In genomic region chr19:44287415-44288110, GRCm38 (mm10) we compare ENCODE assay signal across 23 mouse cellular contexts. TPM values are rescaled to one million over a fixed set of nuclear protein-coding genes. Genes with fewer than 3 reads are reported as not detected.
DNase-seq lines count a peak whose midpoint lies in the region; ATAC-seq and TF ChIP-seq lines count a peak whose summit lies in the region.
"Had no signal": no experiment of that assay in that cellular context is flagged by ENCODE, and none has a peak within 500 bp of the region (broad histone marks: within the 10 kb centered on the region; RNA-seq: fewer than 3 reads in every experiment).

No protein-coding gene starts in this region.

- intact Hi-C loops in heart, postnatal 10 days (cut with DNase I): no loop called here

- peak overlapping the region; percentile 38 for H3K4me2 ChIP-seq in heart, embryonic 12.5 days
- no peak overlapping the region for H3K4me2 ChIP-seq in kidney, postnatal 0 days (ENCODE audit: low read length)
- H3K4me2 ChIP-seq: embryonic facial prominence, embryonic 13.5 days; forebrain, embryonic 15.5 days; midbrain, embryonic 15.5 days had no signal

- peak overlapping the region; percentile 35; the same call in 1 of the 2 replicates for H3K27ac ChIP-seq in heart, embryonic 12.5 days (ENCODE audit: poor library complexity, severe bottlenecking)
- H3K27ac ChIP-seq in kidney, postnatal 0 days: no peak overlapping the region
- H3K27ac ChIP-seq: embryonic facial prominence, embryonic 13.5 days; forebrain, embryonic 15.5 days; liver, embryonic 14.5 days; midbrain, embryonic 15.5 days had no signal

- DNase-seq in heart, postnatal 10 days: no peak
- DNase-seq in kidney, postnatal 0 days (ENCODE audit: low spot score): peak; percentile 20
- no peak for DNase-seq in kidney, postnatal 25 days
- DNase-seq in spleen, postnatal 10 days (ENCODE audit: low spot score in 2 of 2): no peak
- DNase-seq: adrenal gland, postnatal 25 days; cerebellum, adult 11 months; cerebellum, postnatal 10 days; gastrocnemius, postnatal 36 days; heart, postnatal 4 days; kidney, adult 11 months; kidney, postnatal 14 days; left cerebral cortex, postnatal 4 days; thymus, postnatal 4 days had no signal

- peaks cover 51% of the 10 kb centered on the region for H3K4me1 ChIP-seq in heart, embryonic 12.5 days (replicated peaks)
- peaks cover 26% of the 10 kb centered on the region for H3K4me1 ChIP-seq in kidney, postnatal 0 days (replicated peaks; ENCODE audit: insufficient read depth, low read length)
- H3K4me1 ChIP-seq in megakaryocyte, embryonic 14.5 days: peaks cover 87% of the 10 kb centered on the region

- ATAC-seq in heart, embryonic 12.5 days (ENCODE audit: insufficient number of reproducible peaks, low FRiP score): no peak
- no peak for ATAC-seq in kidney, postnatal 0 days (replicated peaks; ENCODE audit: low FRiP score, low read depth)
- no peak for ATAC-seq in megakaryocyte, adult 5-6 weeks (ENCODE audit: poor library complexity, severe bottlenecking)
- ATAC-seq: forebrain, embryonic 15.5 days; hindbrain, embryonic 16.5 days; midbrain, embryonic 15.5 days had no signal

- no peak overlapping the region for H3K4me3 ChIP-seq in heart, embryonic 12.5 days
- no peak overlapping the region for H3K4me3 ChIP-seq in kidney, postnatal 0 days (replicated peaks; ENCODE audit: low read depth, low read length)
- peak overlapping the region; percentile 50 for H3K4me3 ChIP-seq in megakaryocyte, embryonic 14.5 days (replicated peaks)
- H3K4me3 ChIP-seq: embryonic facial prominence, embryonic 13.5 days; forebrain, embryonic 15.5 days; midbrain, embryonic 15.5 days; myocyte had no signal

- H3K9me3 ChIP-seq in heart, embryonic 12.5 days (replicated peaks): no peaks in the 10 kb centered on the region
- H3K9me3 ChIP-seq in kidney, postnatal 0 days (replicated peaks; ENCODE audit: low read length): no peaks in the 10 kb centered on the region
- no peaks in the 10 kb centered on the region for H3K9me3 ChIP-seq in megakaryocyte, embryonic 14.5 days
- H3K9me3 ChIP-seq: embryonic facial prominence, embryonic 13.5 days; forebrain, embryonic 15.5 days; midbrain, embryonic 15.5 days had no signal

- no peaks in the 10 kb centered on the region for H3K36me3 ChIP-seq in heart, embryonic 12.5 days
- H3K36me3 ChIP-seq in kidney, postnatal 0 days (ENCODE audit: insufficient read depth, low read length): no peaks in the 10 kb centered on the region
- peaks cover 2% of the 10 kb centered on the region for H3K36me3 ChIP-seq in megakaryocyte, embryonic 14.5 days (replicated peaks; ENCODE audit: low read length)
- H3K36me3 ChIP-seq: embryonic facial prominence, embryonic 13.5 days; forebrain, embryonic 15.5 days; midbrain, embryonic 15.5 days had no signal

- no peak for TF ChIP-seq CTCF in kidney, postnatal 0 days (IDR thresholded peaks at IDR 0.05; ENCODE audit: low read depth)

- WGBS in heart, embryonic 12.5 days: 41% methylated on average over 11 of the region's 11 CpGs
- 68% methylated on average over 11 of the region's 11 CpGs for WGBS in kidney, postnatal 0 days

- H3K9ac ChIP-seq in heart, embryonic 12.5 days: 0 out of 2 replicates have a peak overlapping the region, but pooled peaks have one; percentile 13
- H3K9ac ChIP-seq in kidney, postnatal 0 days (ENCODE audit: low read depth, low read length): no peak overlapping the region
- H3K9ac ChIP-seq: embryonic facial prominence, embryonic 13.5 days; forebrain, embryonic 15.5 days; liver, embryonic 14.5 days; midbrain, embryonic 15.5 days had no signal

- H3K27me3 ChIP-seq in heart, embryonic 12.5 days (replicated peaks): no peaks in the 10 kb centered on the region
- H3K27me3 ChIP-seq in kidney, postnatal 0 days (ENCODE audit: insufficient read depth, low read length): no peaks in the 10 kb centered on the region
- H3K27me3 ChIP-seq in megakaryocyte, embryonic 14.5 days (replicated peaks): no peaks in the 10 kb centered on the region
- H3K27me3 ChIP-seq: CH12.LX; embryonic facial prominence, embryonic 13.5 days; forebrain, embryonic 15.5 days; midbrain, embryonic 15.5 days had no signal

RNA-seq across cellular contexts. Expression of gene Scd2, which starts 5.9 kb away (rescaled TPM):
- 216 and 231 TPM in 2 replicates for polyA plus RNA-seq in heart, embryonic 12.5 days (2016; fragmentation: Nextera tagmentation; extraction: Ambion mirVana)
- 10 to 100 TPM; 30.3 to 34.6 TPM for total RNA-seq in heart, postnatal 10 days (2021)
- polyA plus RNA-seq in kidney, postnatal 0 days (2015; fragmentation: Nextera tagmentation; extraction: Ambion mirVana): 78.4 and 81.1 TPM in 2 replicates
- 6.4 and 14.5 TPM in 2 replicates for polyA plus RNA-seq in megakaryocyte, embryonic 14.5 days (2012; ENCODE audit: insufficient read depth, low replicate concordance)
- 30.0 and 33.3 TPM in 2 replicates for total RNA-seq in megakaryocyte, adult 5-6 weeks (2015)
- total RNA-seq in megakaryocyte, adult 5-6 weeks (2017): 26.9 and 28.9 TPM in 2 replicates

RNA-seq across cellular contexts. Expression of gene Scd4, which starts 45.3 kb away (rescaled TPM):
- 0.29 and 0.42 TPM in 2 replicates for polyA plus RNA-seq in heart, embryonic 12.5 days (2016; fragmentation: Nextera tagmentation; extraction: Ambion mirVana)
- total RNA-seq in heart, postnatal 10 days (2021): 10 to 100 TPM; 44.0 to 67.2 TPM
- polyA plus RNA-seq in kidney, postnatal 0 days (2015; fragmentation: Nextera tagmentation; extraction: Ambion mirVana): 0.12 and 0.18 TPM in 2 replicates
- polyA plus RNA-seq in megakaryocyte, embryonic 14.5 days (2012; ENCODE audit: insufficient read depth, low replicate concordance): not detected in 2 replicates
- total RNA-seq in megakaryocyte, adult 5-6 weeks (2015): 0.40 TPM in 1 of 2 replicates, not detected in the other
- 0.12 TPM in 1 of 2 replicates, not detected in the other for total RNA-seq in megakaryocyte, adult 5-6 weeks (2017)
- total RNA-seq: CH12.LX had no signal
